Mouse (Mus musculus) stomach, postnatal 0 days (tissue): ENCODE data around the gene Slc39a1. TPM values are rescaled to one million over a fixed set of nuclear protein-coding genes. Genes with fewer than 3 reads are reported as not detected.
"Not testable (repeated sequence)": the region's sequence is repeated elsewhere in the genome, so short reads cannot be mapped to it uniquely, and the experiment has no call there.

Experiments used
- ATAC-seq: fragments of 200-750 bp; cut with Nextera tagmentation; 2 replicates; pipeline ENCODE4 v1.8.0; 2017; ENCODE audit not compliant: low FRiP score, low TSS enrichment
- DNase-seq: peaks from one replicate; pipeline ENCODE4 v3.0.0-alpha.2; 2016; ENCODE audit warnings: low spot score
- H3K27ac ChIP-seq: fragments of 300-500 bp; sonication (generic); replicated peaks from 2 replicates; pipeline ENCODE4 v1.5.1; 2014; ENCODE audit warnings: mild to moderate bottlenecking, control low read depth
- H3K27me3 ChIP-seq: fragments of 300-500 bp; sonication (generic); 2 replicates; pipeline ENCODE4 v1.6.1; 2014; ENCODE audit warnings: low read length; ENCODE audit not compliant: control insufficient read depth, insufficient read depth
- H3K36me3 ChIP-seq: fragments of 300-500 bp; sonication (generic); 2 replicates; pipeline ENCODE4 v1.6.1; 2014; ENCODE audit warnings: low read length, mixed read lengths; ENCODE audit not compliant: control insufficient read depth, insufficient read depth
- H3K4me1 ChIP-seq: fragments of 300-500 bp; sonication (generic); replicated peaks from 2 replicates; pipeline ENCODE4 v1.6.1; 2014; ENCODE audit warnings: antibody characterized with exemption; ENCODE audit not compliant: control insufficient read depth, insufficient read depth
- H3K4me2 ChIP-seq: fragments of 300-500 bp; sonication (generic); replicated peaks from 2 replicates; pipeline ENCODE4 v1.6.1; 2014; ENCODE audit warnings: low read depth, mild to moderate bottlenecking, control low read depth, moderate library complexity
- H3K4me3 ChIP-seq: fragments of 300-500 bp; sonication (generic); 2 replicates; pipeline ENCODE4 v1.5.1; 2014; ENCODE audit warnings: low read depth, low read length, control low read depth
- H3K9ac ChIP-seq: fragments of 300-500 bp; sonication (generic); 2 replicates; pipeline ENCODE4 v1.6.1; 2014; ENCODE audit warnings: mild to moderate bottlenecking, low read length, control low read depth, mixed read lengths
- H3K9me3 ChIP-seq: fragments of 300-500 bp; sonication (generic); 2 replicates; pipeline ENCODE4 v1.6.1; 2016; ENCODE audit warnings: low read length; ENCODE audit not compliant: control insufficient read depth
- CTCF ChIP-seq: IDR thresholded peaks from 2 replicates; pipeline ENCODE4 v1.5.1; 2016; ENCODE audit warnings: antibody characterized with exemption, low read depth, mild to moderate bottlenecking, moderate library complexity
- EP300 ChIP-seq: optimal IDR thresholded peaks from 2 replicates; pipeline ENCODE3; 2016; ENCODE audit warnings: antibody characterized with exemption
- WGBS: fragments of 180-500 bp; shearing (Covaris S2); extraction: QIAGEN DNeasy Blood & Tissue Kit; methylation state at CpG from one replicate; pipeline ENCODE4 v1.1.7; 2014; 5-methylcytosine and 5-hydroxymethylcytosine counted together
- polyA plus RNA-seq: library from polyadenylated mRNA; unstranded; fragments of >200 nt; fragmentation: Nextera tagmentation; extraction: Ambion mirVana; gene quantifications from 2 replicates; pipeline ENCODE4 v1.2.1, GENCODE M21; 2015

Slc39a1 gene
- polyA plus RNA-seq, 1 experiment from 2014 or later: 102 TPM

GRCm38 (mm10) chr3:90245406-90245805 is 2.6 kb upstream of the Slc39a1 start:
- no peak for DNase-seq
- WGBS: 42% methylated on average over 2 of the region's 2 CpGs
- H3K4me3 ChIP-seq: no peak overlapping the region

DNA sequence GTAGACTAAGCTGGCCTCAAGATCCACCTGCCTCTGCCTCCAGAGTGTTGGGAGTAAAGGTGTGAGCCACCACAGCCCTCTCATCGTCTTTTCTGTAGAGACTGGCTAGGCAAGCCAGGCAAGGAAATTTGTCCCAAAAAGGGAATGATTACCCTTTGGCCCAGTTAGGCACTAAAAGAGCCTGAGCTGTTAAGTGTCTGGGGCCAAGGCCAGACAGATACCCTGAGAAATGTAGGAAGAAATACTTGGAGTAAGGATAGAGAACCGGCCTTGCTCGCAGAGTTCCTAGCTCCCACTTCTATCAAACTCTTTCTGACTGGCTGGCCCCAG is 377 bp upstream of the Slc39a1 start:
- H3K4me3 ChIP-seq: peak overlapping the region; percentile 78
- 3% methylated on average over 3 of the region's 3 CpGs for WGBS

More at GRCm38 (mm10) chr3:90245406-90245805, 2.6 kb upstream of the Slc39a1 start:
- Histone ChIP-seq H3K27ac (no peak overlapping the region), H3K9ac (no peak overlapping the region), H3K4me2 (no peak overlapping the region), H3K27me3 (no peaks in the 10 kb centered on the region), H3K4me1 (peaks cover 7% of the 10 kb centered on the region; the same call in 1 of the 2 replicates), H3K36me3 (0 out of 2 replicates have a peak, but pooled peaks cover under 1% of the 10 kb centered on the region), H3K9me3 (no peaks in the 10 kb centered on the region)
- TF ChIP-seq EP300 (no peak), CTCF (no peak)
- no peak for ATAC-seq

DNA sequence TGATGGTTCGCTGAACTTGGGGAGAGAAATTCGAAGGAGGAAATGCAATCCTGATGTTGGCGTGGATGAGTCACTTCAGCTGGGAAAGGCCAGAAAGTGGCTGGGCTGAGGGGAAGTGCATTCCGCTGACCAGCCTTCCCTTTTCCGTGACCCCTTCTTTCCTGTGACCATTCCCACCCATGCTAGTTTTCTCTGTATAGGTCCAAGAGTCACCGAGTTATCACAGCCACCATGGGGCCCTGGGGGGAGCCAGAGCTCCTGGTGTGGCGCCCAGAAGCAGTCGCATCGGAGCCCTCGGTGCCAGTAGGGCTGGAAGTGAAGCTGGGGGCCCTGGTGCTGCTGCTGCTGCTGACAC is 751 bp downstream of the Slc39a1 start:
- no peaks in the 10 kb centered on the region for H3K9me3 ChIP-seq
- no peaks in the 10 kb centered on the region for H3K27me3 ChIP-seq
- peak overlapping the region; percentile 86 for H3K9ac ChIP-seq
- no peak for TF ChIP-seq EP300
- TF ChIP-seq CTCF: no peak
- H3K27ac ChIP-seq: peak overlapping the region; percentile 98
- 0 out of 2 replicates have a peak, but pooled peaks cover under 1% of the 10 kb centered on the region for H3K4me1 ChIP-seq
- H3K4me3 ChIP-seq: peak overlapping the region; percentile 78
- ATAC-seq (0 out of 2 replicates have a peak, but pooled peaks have one; percentile 25), DNase-seq (peak; percentile 62)
- peak overlapping the region; percentile 70 for H3K4me2 ChIP-seq
- under 1% methylated on average over 10 of the region's 10 CpGs for WGBS
- H3K36me3 ChIP-seq: peaks cover 11% of the 10 kb centered on the region

More for the DNA sequence above, 377 bp upstream of the Slc39a1 start:
- peak overlapping the region; percentile 70 for H3K4me2 ChIP-seq
- H3K27ac ChIP-seq: peak overlapping the region; percentile 98
- TF ChIP-seq CTCF: no peak
- no peak for TF ChIP-seq EP300
- peaks cover 6% of the 10 kb centered on the region; the same call in 1 of the 2 replicates for H3K4me1 ChIP-seq
- ATAC-seq: no peak
- peak overlapping the region; percentile 86 for H3K9ac ChIP-seq
- DNase-seq: no peak
- peaks cover 11% of the 10 kb centered on the region for H3K36me3 ChIP-seq
- H3K27me3 ChIP-seq: no peaks in the 10 kb centered on the region
- H3K9me3 ChIP-seq: no peaks in the 10 kb centered on the region

GRCm38 (mm10) chr3:90250791-90251190 is 2.8 kb downstream of the Slc39a1 start:
- 79% methylated on average over 6 of the region's 6 CpGs for WGBS
- no peaks in the 10 kb centered on the region for H3K27me3 ChIP-seq
- no peak overlapping the region for H3K4me2 ChIP-seq
- DNase-seq (no peak), ATAC-seq (no peak)
- TF ChIP-seq EP300 (no peak), CTCF (no peak)
- H3K4me1 ChIP-seq: 0 out of 2 replicates have a peak, but pooled peaks cover 4% of the 10 kb centered on the region
- H3K36me3 ChIP-seq: peaks cover 11% of the 10 kb centered on the region
- no peak overlapping the region for H3K9ac ChIP-seq
- no peaks in the 10 kb centered on the region for H3K9me3 ChIP-seq
- H3K4me3 ChIP-seq: no peak overlapping the region
- H3K27ac ChIP-seq: no peak overlapping the region

GRCm38 (mm10) chr3:90251731-90252226 is 3.8 kb downstream of the Slc39a1 start:
- ATAC-seq: not testable (repeated sequence)

DNA sequence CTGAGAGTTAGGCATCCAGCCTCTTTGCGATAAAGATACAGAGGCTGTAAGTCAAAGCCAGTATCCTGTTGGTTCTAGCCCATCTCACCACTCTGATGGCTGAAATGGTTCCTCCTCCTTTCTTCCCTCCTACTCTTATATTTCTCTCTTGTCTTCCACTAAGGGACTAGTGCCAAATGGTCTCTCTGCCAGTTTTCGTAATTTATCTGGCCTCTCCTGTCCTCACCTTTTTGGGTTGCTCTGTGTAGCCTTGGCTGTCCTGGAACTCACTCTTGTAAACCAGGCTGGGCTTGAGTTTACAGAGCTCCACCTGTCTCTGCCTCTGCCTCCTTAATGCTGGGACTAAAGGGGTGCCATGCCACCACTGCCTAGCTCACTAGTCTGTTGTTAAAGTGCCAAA is 4.7 kb downstream of the Slc39a1 start:
- not testable (repeated sequence) for H3K4me1 ChIP-seq, DNase-seq, H3K27me3 ChIP-seq, H3K9me3 ChIP-seq, ATAC-seq, H3K27ac ChIP-seq, H3K4me3 ChIP-seq, H3K4me2 ChIP-seq, H3K9ac ChIP-seq
- peaks cover 11% of the 10 kb centered on the region for H3K36me3 ChIP-seq
- 91% methylated on average over 2 of the region's 2 CpGs for WGBS

More at GRCm38 (mm10) chr3:90251731-90252226, 3.8 kb downstream of the Slc39a1 start:
- not testable (repeated sequence) for H3K27me3 ChIP-seq, H3K4me1 ChIP-seq, H3K4me3 ChIP-seq, H3K9me3 ChIP-seq, H3K4me2 ChIP-seq, H3K9ac ChIP-seq, DNase-seq, H3K27ac ChIP-seq
- peaks cover 11% of the 10 kb centered on the region for H3K36me3 ChIP-seq
- 95% methylated on average over 8 of the region's 12 CpGs for WGBS

- H3K27ac ChIP-seq, H3K4me2 ChIP-seq, H3K9me3 ChIP-seq, ATAC-seq, H3K4me1 ChIP-seq, H3K4me3 ChIP-seq, H3K9ac ChIP-seq, H3K27me3 ChIP-seq, DNase-seq: not testable (repeated sequence)
- H3K36me3 ChIP-seq: peaks cover 11% of the 10 kb centered on the region
- 75% methylated on average over 1 of the region's 1 CpGs for WGBS
Measured at GRCm38 (mm10) chr3:90253174-90253573, 5.2 kb downstream of the Slc39a1 start.
